Mouse (Mus musculus): ENCODE measurements around the gene Elfn1.
A peak's percentile ranks its signal among the peaks of the same experiment; 100 is the strongest.
"Not testable (repeated sequence)": the region's sequence is repeated elsewhere in the genome, so short reads cannot be mapped to it uniquely, and the experiment has no call there.

Elfn1 gene

GRCm38 (mm10) chr5:139969151-139969948 is 61.6 kb downstream of the Elfn1 start:
- DNase-seq (ENCODE audit: low spot score in 2 of 2), result peak; percentile 43 to 48

DNA sequence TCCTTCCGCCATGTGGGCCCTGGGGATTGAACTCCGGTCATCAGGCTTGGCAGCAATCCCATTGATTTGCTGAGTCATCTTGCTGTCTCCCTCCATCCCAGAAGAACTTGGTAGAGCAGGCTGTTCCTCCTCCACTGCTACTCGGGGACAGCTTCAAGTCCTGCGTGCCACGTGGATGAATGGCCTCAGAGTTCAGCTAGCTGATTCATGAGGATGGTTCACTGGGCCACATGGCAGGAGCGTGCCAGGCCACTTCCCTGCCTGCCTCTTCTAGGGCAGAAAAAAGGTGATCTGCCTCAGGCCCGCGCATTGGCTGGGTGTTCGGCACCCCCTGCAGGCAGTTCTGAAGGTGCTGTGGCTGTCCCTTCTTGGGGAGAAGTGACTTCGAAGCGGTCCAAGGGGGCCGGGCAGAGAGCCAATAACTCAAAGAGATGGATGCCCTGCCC is 62.5 kb downstream of the Elfn1 start:
- DNase-seq (ENCODE audit: low spot score in 2 of 2), result peak; percentile 31 to 49

- no peak for DNase-seq (ENCODE audit: low spot score in 2 of 2)
These were observed 68.8 kb downstream of the Elfn1 start for GRCm38 (mm10) chr5:139976584-139976983.

GRCm38 (mm10) chr5:139977476-139977875 is 69.7 kb downstream of the Elfn1 start:
- no peak for DNase-seq (ENCODE audit: low spot score in 2 of 2)

DNA sequence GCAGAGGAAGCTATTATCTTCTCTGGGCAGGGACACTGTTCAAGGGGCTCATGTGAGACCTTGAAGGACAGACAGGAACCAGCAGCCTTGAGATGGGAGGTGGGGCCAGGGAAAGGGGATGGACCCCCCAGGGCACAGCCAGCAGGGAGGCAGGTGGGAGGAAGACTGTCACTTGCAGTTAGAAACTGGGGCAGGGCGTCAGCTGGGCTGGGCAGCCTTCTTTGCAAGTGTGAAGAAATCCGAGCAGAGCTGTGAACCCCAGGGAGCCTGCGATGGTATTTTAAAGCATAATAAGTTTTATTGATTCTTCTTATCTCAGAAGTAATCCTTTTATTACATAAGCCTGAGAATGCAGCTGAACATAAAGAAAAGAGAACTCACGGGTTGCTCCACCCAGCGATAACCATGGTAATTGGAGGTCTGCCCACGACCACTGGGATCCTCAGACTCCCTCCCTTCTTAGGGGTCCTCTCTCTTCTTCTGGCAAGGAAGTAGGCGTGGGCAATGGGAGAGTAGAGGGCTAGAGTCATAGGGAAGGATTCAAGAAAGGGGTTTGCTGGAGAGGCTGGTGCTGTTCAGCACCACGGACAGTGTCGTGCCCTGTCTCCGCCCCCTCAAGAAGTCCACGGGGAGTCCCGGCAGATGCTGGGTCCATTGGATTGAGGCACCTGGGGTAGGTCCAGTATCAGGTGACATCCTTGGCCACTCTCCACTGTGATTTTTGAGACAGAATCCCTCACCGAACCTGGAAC is 71.0 kb downstream of the Elfn1 start:
- peak; percentile 35 to 40 for DNase-seq (ENCODE audit: low spot score in 2 of 2)

DNA sequence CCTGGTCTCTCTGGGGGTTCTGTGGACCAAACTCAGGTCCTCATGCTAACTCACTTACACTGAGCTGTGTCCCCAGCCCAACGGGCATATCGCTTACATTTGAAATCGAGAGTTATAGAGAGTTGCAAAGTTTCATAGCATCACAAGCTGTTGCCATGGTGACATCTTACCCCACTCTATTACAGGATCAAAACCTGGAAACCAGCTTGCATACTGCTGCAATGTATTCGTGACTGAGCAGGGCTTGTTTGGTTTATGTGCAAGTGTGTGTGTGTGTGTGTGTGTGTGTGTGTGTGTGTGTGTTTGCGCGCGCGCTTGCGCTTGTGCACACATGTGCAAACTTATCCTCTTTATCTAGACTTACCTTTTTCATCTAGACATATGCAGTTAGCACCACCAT is 71.6 kb downstream of the Elfn1 start:
- peak; percentile 44 to 81 for DNase-seq (ENCODE audit: low spot score in 2 of 2)

DNA sequence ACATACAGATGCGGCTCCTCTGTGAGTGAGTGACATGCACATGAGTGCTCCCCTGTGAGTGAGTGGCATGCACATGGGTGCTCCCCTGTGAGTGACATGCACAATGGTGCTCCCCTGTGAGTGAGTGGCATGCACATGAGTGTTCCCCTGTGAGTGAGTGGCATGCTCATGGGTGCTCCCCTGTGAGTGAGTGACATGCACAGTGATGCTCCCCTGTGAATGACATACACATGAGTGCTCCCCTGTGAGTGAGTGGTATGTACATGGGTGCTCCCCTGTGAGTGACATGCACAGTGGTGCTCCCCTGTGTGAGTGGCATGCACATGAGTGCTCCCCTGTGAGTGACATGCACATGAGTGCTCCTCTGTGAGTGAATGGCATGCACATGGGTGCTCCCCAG is 74.2 kb downstream of the Elfn1 start:
- DNase-seq (ENCODE audit: low spot score in 2 of 2), result no peak

- DNase-seq (ENCODE audit: low spot score in 2 of 2), result no peak
These were observed 77.5 kb downstream of the Elfn1 start for GRCm38 (mm10) chr5:139985073-139985746.

GRCm38 (mm10) chr5:139991531-139991930 is 83.8 kb downstream of the Elfn1 start:
- no peak for DNase-seq (ENCODE audit: low spot score in 2 of 2)

GRCm38 (mm10) chr5:139998321-139998720 is 90.6 kb downstream of the Elfn1 start:
- not testable (repeated sequence) for DNase-seq (ENCODE audit: low spot score in 2 of 2)

DNA sequence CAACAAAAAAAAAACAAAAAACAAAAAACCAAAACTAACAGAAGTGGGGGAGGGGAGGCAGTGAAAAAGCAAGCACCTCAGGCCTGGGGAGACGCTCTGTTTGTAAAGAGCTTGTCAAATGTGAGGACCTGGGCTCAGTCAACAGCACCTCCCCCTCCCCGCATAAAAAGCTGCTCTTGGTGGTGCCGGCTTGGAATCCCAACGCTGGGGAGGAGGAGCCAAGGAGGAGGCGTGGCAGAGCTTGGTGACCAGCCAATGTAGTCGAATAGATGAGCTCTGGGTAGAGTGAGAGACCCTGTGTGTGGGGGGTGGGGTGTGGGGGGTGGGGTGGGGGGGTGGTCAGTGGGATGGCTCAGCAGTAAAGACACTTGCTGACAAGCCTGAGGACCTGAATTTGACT is 91.2 kb downstream of the Elfn1 start:
- no peak for DNase-seq (ENCODE audit: low spot score in 2 of 2)

DNA sequence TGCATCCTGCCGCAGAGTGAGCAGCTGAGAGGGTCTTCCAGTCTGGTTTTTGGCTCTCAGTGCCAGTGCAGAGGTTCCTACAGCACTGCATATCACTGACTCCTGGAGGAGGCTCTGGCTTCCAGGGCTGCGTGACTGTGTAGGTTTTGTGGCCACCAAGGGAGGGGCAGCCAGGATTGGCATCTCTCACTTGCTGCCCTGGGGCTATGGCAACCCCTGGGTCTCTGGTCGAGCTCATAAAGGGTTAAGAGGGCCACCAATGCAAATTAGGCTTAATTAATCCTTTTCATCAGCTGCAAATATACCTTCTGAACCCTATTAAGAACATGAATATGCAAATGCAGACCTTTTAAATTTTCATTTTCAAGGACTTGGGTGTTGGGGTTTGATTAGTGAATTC is 94.8 kb downstream of the Elfn1 start:
- no peak for DNase-seq (ENCODE audit: low spot score in 2 of 2)

GRCm38 (mm10) chr5:140006861-140007260 is 99.1 kb downstream of the Elfn1 start:
- no peak for DNase-seq (ENCODE audit: low spot score in 2 of 2)

DNA sequence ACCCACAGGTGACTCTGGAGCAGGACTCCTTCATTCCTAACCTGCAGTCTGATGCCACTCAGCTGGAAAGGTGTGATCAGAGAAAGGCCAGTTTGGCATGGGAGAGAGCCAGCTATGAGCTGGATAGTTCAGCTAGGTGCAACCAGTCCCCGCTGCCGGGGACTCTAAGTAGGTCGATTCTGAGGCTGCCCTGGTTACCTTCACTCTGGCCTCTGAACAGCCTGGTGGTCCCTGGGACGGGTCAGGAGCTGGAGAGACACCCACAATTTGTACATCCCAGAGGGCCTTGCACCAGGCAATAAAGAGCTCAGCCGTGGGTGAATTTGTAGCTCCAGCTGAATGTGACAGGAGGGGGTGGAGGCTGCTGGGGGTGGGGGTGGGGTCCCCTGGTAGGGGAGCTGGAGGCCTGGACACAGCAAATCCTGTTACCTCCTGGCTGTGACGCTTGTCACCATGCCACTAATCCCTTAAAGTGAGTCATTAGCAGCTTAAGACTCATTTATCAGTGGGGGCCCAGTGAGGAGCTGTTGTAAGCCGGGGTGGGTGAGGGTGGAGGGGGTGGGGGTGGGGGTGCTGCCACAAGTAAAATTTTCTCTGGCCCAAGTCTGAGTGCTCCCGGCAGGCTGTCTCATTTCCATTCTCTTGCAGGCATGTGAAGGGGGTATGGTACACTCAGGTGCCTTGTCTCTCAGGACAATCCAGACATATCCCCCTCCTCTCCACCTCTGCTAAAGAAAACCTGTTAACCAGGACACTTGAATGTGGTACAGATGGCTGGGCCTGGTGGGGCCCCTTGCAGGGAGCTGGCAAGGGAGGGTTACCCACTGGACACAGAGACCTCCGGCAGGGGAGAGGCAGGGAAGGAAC is 100.1 kb downstream of the Elfn1 start:
- DNase-seq (ENCODE audit: low spot score in 2 of 2), result no peak

- DNase-seq (ENCODE audit: low spot score in 2 of 2), result no peak
These were observed 100.7 kb downstream of the Elfn1 start for GRCm38 (mm10) chr5:140008523-140008806.

DNA sequence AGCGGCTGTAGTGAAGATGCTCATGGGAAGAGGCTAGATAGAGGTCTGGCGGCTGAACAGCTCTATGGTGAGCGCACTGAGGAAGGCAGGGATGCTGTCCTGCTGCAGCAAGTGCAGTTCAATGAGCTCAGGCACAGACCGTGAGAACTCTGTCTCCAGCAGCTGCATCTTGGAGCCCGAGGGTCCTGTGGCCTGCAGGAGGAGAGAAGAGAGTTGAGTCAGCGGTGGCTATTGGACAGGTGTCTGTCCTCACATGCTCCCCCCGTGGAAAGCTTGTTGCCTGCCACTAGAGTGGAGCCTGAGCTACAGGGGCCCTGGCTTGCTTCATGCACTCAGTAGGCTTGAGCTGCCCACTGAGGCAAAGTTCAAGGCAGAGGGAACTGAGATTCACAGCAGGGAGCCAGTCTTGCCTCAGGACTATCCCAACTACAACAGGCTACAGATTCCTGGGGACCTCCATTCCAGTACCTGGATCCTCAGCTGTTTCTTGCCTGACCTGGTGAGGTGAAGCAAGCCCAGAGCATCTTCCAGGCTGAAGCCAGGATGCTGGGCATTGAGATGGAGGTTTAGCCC is 101.4 kb downstream of the Elfn1 start:
- DNase-seq (ENCODE audit: low spot score in 2 of 2), result no peak

DNA sequence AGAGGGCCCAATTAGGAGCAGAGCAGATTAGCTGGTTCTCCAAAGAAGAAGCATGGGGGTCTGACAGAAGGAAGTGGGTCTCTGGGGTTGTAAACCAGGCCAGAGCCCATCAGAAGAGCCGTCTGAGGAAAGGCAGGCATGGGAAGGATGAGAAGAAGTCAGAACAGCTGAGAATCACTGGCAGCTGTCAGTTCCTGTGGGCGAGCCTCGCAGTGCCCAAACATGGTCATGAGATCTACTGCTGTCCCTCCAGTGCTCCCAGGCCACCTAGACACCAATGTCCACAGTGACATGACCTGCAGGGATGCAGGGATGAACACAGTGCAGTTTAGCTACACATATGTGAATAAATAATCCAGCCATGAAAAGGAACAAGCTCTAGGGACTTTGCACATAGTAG is 102.7 kb downstream of the Elfn1 start:
- DNase-seq (ENCODE audit: low spot score in 2 of 2), result no peak

DNA sequence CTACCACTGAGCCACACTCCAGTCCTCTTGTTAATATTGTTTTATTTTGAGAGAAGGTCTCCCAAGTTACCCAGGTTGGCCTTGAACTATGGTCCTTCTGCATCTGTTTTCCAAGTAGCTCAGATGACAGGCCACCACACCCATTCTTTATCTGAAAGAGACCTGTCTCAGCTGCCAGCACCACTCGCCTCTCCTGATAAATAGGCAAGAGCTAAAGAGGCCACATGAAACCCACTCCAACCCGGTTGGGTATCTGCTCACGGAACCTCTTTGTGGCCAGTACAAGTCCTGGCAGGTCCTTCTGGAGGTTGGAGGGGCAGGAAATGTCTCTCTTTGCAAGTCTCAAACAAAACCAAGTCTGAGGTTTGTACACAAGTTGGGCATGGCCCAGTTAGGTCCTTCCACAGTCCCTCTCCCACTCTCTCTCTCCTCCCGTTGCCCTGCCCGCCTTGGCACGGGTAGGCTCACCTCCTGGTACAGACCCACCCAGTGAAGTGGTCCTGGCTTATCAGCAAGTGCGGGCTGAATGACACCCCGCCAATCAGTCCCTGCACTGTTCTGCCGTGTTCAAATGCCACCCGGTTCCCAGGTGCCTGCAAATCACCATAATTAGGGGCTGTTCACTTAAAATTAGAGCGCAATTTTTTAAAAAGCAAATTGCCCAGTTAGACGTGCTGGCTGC is 104.7 kb downstream of the Elfn1 start:
- no peak for DNase-seq (ENCODE audit: low spot score in 2 of 2)

GRCm38 (mm10) chr5:140013652-140014051 is 105.9 kb downstream of the Elfn1 start:
- DNase-seq (ENCODE audit: low spot score in 2 of 2), result no peak

GRCm38 (mm10) chr5:140016896-140017295 is 109.2 kb downstream of the Elfn1 start:
- DNase-seq (ENCODE audit: low spot score in 2 of 2), result no peak

GRCm38 (mm10) chr5:140018780-140019179 is 111.0 kb downstream of the Elfn1 start:
- DNase-seq (ENCODE audit: low spot score in 2 of 2), result peak; percentile 58 to 60

All from right cerebral cortex, postnatal 10 days (tissue).